ENCODE assay signal across 13 mouse cellular contexts in genomic region chr2:26478685-26479205, GRCm38 (mm10). TPM values are rescaled to one million over a fixed set of nuclear protein-coding genes. Genes with fewer than 3 reads are reported as not detected.
DNase-seq lines count a peak whose midpoint lies in the region; ATAC-seq and TF ChIP-seq lines count a peak whose summit lies in the region.
"Had no signal": no experiment of that assay in that cellular context is flagged by ENCODE, and none has a peak within 500 bp of the region (broad histone marks: within the 10 kb centered on the region; RNA-seq: fewer than 3 reads in every experiment).

No protein-coding gene starts in this region.

- H3K9ac ChIP-seq in forebrain, postnatal 0 days: no peak overlapping the region
- no peak overlapping the region for H3K9ac ChIP-seq in midbrain, embryonic 12.5 days (replicated peaks)

- 46% methylated on average over 2 of the region's 2 CpGs for WGBS in forebrain, postnatal 0 days
- WGBS in midbrain, embryonic 12.5 days: 74% methylated on average over 2 of the region's 2 CpGs

- no peak overlapping the region for H3K4me2 ChIP-seq in forebrain, postnatal 0 days (ENCODE audit: low read depth)
- H3K4me2 ChIP-seq in midbrain, embryonic 12.5 days (replicated peaks): 0 out of 2 replicates have a peak overlapping the region, but pooled peaks have one; percentile 9

- 0 out of 2 replicates have a peak, but pooled peaks have one; percentile 27 for ATAC-seq in frontal cortex, adult (ENCODE audit: low TSS enrichment)
- peak; percentile 67 for ATAC-seq in forebrain, postnatal 0 days
- ATAC-seq in midbrain, embryonic 12.5 days (ENCODE audit: low FRiP score, low read depth): peak; percentile 70
- ATAC-seq in erythroblast, adult 5-6 weeks (replicated peaks; ENCODE audit: low FRiP score, poor library complexity, severe bottlenecking): no peak

- no peaks in the 10 kb centered on the region for H3K27me3 ChIP-seq in forebrain, postnatal 0 days (ENCODE audit: insufficient read depth, low read length)
- H3K27me3 ChIP-seq in midbrain, embryonic 12.5 days: no peaks in the 10 kb centered on the region

- H3K36me3 ChIP-seq in forebrain, postnatal 0 days (ENCODE audit: insufficient read depth): peaks cover 14% of the 10 kb centered on the region; the same call in 1 of the 2 replicates
- peaks cover 100% of the 10 kb centered on the region for H3K36me3 ChIP-seq in midbrain, embryonic 12.5 days
- H3K36me3 ChIP-seq: G1E had no signal

- TF ChIP-seq CTCF in brain, embryonic 14.5 days (IDR thresholded peaks at IDR 0.05; ENCODE audit: borderline replicate concordance, extremely low read depth, insufficient read depth, insufficient read length): no peak
- TF ChIP-seq CTCF in forebrain, postnatal 0 days (IDR thresholded peaks at IDR 0.05; ENCODE audit: low read depth): no peak

- no peak for DNase-seq in frontal cortex, postnatal 10 days (ENCODE audit: low spot score in 2 of 2)
- peak; percentile 89 for DNase-seq in brain, embryonic 14.5 days (ENCODE audit: low read depth)
- peak; percentile 53 for DNase-seq in forebrain, postnatal 0 days
- DNase-seq in left cerebral cortex, adult 8-10 months (ENCODE audit: low spot score in 2 of 2): no peak
- no peak for DNase-seq in thymus, postnatal 10 days (ENCODE audit: low spot score in 2 of 2)
- DNase-seq: cerebellum, adult 11-12 months; kidney, postnatal 14 days; lung, adult 18-20 months; right cerebral cortex, postnatal 25 days had no signal

- no peak for TF ChIP-seq POLR2A in brain, embryonic 14.5 days (IDR thresholded peaks at IDR 0.05; ENCODE audit: borderline replicate concordance, extremely low read depth, insufficient read depth, insufficient read length, poor library complexity, severe bottlenecking)

- no peaks in the 10 kb centered on the region; the same call in 1 of the 2 replicates for H3K4me1 ChIP-seq in forebrain, postnatal 0 days (ENCODE audit: insufficient read depth)
- H3K4me1 ChIP-seq in midbrain, embryonic 12.5 days: peaks cover 64% of the 10 kb centered on the region

- no peak overlapping the region for H3K4me3 ChIP-seq in forebrain, postnatal 0 days (ENCODE audit: low read depth, low read length)
- H3K4me3 ChIP-seq in midbrain, embryonic 12.5 days: no peak overlapping the region

- no peaks in the 10 kb centered on the region for H3K9me3 ChIP-seq in forebrain, postnatal 0 days (ENCODE audit: low read length)
- H3K9me3 ChIP-seq in midbrain, embryonic 12.5 days: no peaks in the 10 kb centered on the region
- H3K9me3 ChIP-seq: G1E had no signal

- no peak overlapping the region for H3K27ac ChIP-seq in forebrain, postnatal 0 days (ENCODE audit: low read depth, low read length)
- H3K27ac ChIP-seq in midbrain, embryonic 12.5 days (replicated peaks): peak overlapping the region; percentile 87

RNA-seq across cellular contexts. Expression of gene Sec16a, which starts 33.7 kb away (rescaled TPM):
- polyA plus RNA-seq in brain, embryonic 14.5 days (2012; rRNA removed): 50.0 and 60.0 TPM in 2 replicates
- total RNA-seq in forebrain, postnatal 0 days (2014; rRNA removed): 52.6 and 65.6 TPM in 2 replicates
- 9.0 and 10.9 TPM in 2 replicates for polyA plus RNA-seq in forebrain, postnatal 0 days (2015; fragmentation: Nextera tagmentation; extraction: Ambion mirVana)
- 29.3 and 33.3 TPM in 2 replicates for polyA plus RNA-seq in midbrain, embryonic 12.5 days (2016; fragmentation: Nextera tagmentation; extraction: Ambion mirVana)
- 12.5 and 18.8 TPM in 2 replicates for total RNA-seq in erythroblast, adult 5-6 weeks (2015; ENCODE audit: low replicate concordance)
- total RNA-seq in erythroblast, adult 5-6 weeks (2017; ENCODE audit: low replicate concordance): 9.3 and 14.9 TPM in 2 replicates
- total RNA-seq in left cerebral cortex, adult 8-10 months (2022): 10 to 100 TPM; 41.2 to 50.9 (median 43.0) TPM

RNA-seq across cellular contexts. Expression of gene Notch1, which starts 37.7 kb away (rescaled TPM):
- 30.5 and 42.4 TPM in 2 replicates for polyA plus RNA-seq in brain, embryonic 14.5 days (2012; rRNA removed)
- total RNA-seq in forebrain, postnatal 0 days (2014; rRNA removed): 23.8 and 38.7 TPM in 2 replicates
- 5.0 and 6.8 TPM in 2 replicates for polyA plus RNA-seq in forebrain, postnatal 0 days (2015; fragmentation: Nextera tagmentation; extraction: Ambion mirVana)
- polyA plus RNA-seq in midbrain, embryonic 12.5 days (2016; fragmentation: Nextera tagmentation; extraction: Ambion mirVana): 53.5 and 56.2 TPM in 2 replicates
- 7.3 and 10.0 TPM in 2 replicates for total RNA-seq in erythroblast, adult 5-6 weeks (2015; ENCODE audit: low replicate concordance)
- total RNA-seq in erythroblast, adult 5-6 weeks (2017; ENCODE audit: low replicate concordance): 3.3 and 4.6 TPM in 2 replicates
- total RNA-seq in left cerebral cortex, adult 8-10 months (2022): 10 to 100 TPM; 23.3 to 28.8 (median 26.6) TPM

Comparison
In these comparisons a context has a peak if more than half of its experiments do, and no peak if none do; other contexts are left out.
1. DNase-seq: peak in brain, embryonic 14.5 days (single experiment) and forebrain, postnatal 0 days (single experiment); none in frontal cortex, postnatal 10 days (0 of 2), left cerebral cortex, adult 8-10 months (0 of 2) and thymus, postnatal 10 days (0 of 2).